Mouse (Mus musculus) cerebellum, adult 11 months (tissue): ENCODE data around the gene Fdx1l.

Experiments used
- DNase-seq: peaks from one replicate; pipeline ENCODE4 v3.0.0; 2022

Fdx1l gene

DNA sequence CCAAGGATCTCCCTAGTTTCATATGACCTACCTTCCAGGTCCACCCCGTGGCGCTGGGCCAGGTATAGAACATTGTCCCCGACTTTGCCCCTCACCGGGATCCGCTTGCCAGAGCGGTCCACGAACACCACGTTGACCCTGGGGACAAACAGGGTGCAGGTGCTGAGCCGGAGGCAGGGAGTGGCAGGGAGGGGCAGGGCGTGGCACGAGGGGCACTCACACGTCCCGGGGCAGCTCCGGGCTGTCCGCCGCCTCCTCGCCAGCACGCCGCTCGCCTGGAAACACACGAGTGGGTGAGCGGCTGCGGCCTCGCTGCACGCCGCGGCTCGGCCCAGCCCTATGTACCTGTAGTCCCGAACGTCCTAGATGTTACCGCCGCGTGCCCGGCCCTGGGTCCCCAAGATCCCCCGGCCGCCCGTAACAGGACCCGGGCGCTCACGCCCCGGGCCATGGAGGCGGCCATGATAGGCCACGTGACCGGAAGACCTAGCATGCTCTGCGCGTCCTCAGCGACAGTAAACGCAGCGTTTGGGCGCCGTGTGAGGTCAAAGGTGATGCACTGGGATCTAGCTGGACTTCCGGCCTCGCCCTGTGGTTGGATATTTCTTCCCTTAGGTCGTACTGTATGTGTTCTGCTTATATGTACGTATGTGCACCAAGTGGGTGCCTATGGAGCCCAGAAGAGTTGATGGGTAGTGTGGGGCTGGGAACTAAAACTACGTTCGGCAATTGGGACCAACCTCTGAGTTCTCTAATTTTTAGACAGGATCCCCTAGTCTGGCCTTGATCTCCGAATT lies at the start of gene Fdx1l, which contains the start of gene Gm49373:
Gene Fdx1l, minus strand, starts transcription at position 571 of the 797 bp plus-strand sequence.
Gene Gm49373, minus strand, starts transcription at position 53 of the 797 bp plus-strand sequence.
- peak; percentile 84 for DNase-seq

DNA sequence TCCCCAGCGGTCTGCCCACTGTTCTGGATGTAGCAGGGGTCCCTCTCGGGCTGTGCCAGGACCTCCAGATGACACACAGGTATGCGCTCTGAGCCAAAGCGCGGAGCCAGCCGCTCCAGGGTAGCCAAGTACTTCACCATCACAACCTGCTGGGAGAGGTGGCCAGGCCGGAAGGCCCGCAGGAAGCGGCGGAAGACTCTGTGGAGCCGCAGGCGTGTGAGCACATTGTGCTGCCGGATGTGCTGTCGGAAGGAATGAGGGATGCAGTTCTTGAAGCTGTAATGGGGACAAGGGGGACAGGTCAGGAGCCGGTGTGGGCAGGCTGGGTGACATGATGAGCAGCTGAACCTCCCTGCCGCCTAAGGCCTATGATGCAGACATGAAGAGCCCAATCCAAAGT lies 48.1 kb upstream of the Fdx1l start:
- no peak for DNase-seq

- DNase-seq: no peak
Observed at GRCm38 (mm10) chr9:21117073-21117472, 43.7 kb upstream of the Fdx1l start.

GRCm38 (mm10) chr9:21115105-21115504 lies 41.7 kb upstream of the Fdx1l start:
- DNase-seq: no peak

- no peak for DNase-seq
Observed at GRCm38 (mm10) chr9:21114190-21114589, 40.8 kb upstream of the Fdx1l start.

GRCm38 (mm10) chr9:21113751-21114150 lies 40.3 kb upstream of the Fdx1l start:
- DNase-seq: no peak

- DNase-seq: no peak
Observed at GRCm38 (mm10) chr9:21107607-21108237, 34.3 kb upstream of the Fdx1l start.

DNA sequence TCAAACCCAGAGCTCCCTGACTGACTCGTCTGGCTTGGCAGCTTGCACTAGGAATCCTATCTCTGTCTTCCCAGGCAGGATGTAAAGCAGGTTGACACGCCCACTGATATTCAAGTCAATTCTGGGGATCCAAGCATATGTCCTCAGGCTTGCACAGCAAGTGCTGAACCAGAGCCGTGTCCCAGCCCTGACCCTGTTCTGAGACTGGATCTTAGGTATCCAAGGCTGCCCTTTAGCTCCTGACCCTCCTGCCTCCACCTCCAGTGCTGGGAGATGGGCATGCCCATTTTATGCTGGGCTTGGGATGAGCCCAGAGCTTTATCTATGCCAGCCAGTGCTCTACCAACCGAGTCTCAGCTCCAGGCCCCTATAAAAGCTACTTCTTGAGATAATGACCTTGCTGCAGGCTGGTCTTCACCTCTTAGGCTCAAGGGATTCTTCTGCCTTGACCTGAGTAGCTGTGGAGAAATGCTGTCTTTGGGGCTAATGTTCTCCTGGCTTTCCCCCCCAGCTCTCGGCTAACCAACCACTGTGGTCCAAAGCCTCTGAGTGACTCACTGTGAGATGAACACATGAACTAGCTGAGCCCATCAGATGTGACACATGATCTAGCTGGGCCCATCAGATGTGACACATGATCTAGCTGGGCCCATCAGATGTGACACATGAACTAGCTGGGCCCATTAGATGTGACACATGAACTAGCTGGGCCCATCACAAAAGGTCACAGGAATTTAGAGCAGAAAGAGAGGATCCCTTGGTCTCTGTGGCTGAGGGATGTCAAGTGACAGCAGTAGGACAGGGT lies 32.5 kb upstream of the Fdx1l start:
- no peak for DNase-seq

DNA sequence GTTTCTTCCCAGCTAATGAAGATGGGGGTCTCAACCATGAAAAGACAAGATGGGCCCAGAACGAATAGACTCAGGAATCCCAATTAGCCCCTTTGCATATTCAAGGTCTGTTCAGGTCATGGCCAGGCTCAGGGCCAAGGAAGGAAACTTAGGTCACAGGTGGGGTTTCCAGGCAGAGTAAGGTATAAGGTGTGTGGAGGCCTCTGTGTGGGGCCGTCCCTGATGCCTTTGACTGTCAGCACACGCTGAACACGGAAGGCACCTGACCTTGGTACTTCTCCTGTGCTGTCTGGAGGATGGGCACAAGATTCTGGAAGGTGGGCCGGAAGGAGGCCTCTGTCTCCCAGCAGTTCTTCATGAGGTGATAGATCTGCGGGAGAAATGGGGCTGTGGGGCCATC lies 31.4 kb upstream of the Fdx1l start:
- DNase-seq: no peak

DNA sequence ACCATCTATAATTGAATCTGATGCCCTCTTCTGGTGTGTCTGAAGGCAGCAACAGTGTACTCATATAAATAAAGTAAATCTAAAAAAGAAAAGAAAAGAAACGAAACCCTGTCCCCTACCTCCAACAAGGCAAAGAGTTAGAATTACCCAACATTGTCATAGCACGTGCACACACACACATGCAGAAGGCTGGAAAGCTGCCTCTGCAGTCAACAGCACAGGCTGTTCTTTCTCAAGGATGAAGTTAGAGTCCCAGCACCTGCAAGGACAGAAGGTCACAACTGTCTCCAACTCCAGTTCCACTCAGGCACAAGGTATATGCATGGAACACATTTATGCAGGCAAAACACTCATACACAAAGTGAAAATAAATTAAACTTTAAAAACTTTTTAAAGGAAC lies 28.7 kb upstream of the Fdx1l start:
- DNase-seq: no peak

- no peak for DNase-seq
Observed at GRCm38 (mm10) chr9:21100447-21101161, 27.2 kb upstream of the Fdx1l start.

GRCm38 (mm10) chr9:21097793-21098192 lies 24.4 kb upstream of the Fdx1l start:
- no peak for DNase-seq

GRCm38 (mm10) chr9:21095958-21096357 lies 22.5 kb upstream of the Fdx1l start:
- no peak for DNase-seq

- DNase-seq: no peak
Observed at GRCm38 (mm10) chr9:21093423-21093822, 20.0 kb upstream of the Fdx1l start.

DNA sequence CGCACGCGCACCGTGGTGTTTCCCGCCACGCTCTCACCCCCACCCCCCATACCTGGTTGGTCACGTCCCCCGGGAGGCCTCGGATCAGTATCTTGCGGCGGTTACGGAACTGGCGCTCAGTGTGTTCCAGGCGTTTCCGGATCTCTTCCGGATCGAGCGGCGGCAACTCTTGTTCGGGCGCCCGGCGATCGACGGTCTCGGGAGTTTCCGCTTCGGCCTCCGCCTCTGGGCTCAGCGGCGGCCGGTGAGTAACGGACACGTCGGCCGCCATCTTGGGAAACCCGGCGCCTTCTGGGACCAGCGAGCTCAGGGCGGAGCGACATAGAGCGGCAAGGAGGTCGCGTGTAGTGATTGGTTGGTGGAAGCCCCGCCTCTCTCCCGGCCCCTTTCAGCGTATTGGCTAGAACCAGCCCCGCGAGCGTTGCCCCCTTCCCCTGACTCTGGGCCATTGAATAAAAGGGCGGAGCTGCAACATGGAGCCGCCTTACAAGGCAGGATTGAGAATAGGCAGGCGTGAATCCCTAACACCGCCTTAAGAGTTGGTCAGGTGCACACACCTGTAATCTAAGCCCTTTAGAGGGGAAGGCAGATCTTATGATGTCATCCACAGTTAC lies 18.4 kb upstream of the Fdx1l start, which contains the start of the genes Gm38431 and Raver1:
Gene Gm38431, minus strand, starts transcription at position 291 of the 614 bp plus-strand sequence.
Gene Raver1, minus strand, starts transcription at position 302 of the 614 bp plus-strand sequence.
- DNase-seq: peak; percentile 97

DNA sequence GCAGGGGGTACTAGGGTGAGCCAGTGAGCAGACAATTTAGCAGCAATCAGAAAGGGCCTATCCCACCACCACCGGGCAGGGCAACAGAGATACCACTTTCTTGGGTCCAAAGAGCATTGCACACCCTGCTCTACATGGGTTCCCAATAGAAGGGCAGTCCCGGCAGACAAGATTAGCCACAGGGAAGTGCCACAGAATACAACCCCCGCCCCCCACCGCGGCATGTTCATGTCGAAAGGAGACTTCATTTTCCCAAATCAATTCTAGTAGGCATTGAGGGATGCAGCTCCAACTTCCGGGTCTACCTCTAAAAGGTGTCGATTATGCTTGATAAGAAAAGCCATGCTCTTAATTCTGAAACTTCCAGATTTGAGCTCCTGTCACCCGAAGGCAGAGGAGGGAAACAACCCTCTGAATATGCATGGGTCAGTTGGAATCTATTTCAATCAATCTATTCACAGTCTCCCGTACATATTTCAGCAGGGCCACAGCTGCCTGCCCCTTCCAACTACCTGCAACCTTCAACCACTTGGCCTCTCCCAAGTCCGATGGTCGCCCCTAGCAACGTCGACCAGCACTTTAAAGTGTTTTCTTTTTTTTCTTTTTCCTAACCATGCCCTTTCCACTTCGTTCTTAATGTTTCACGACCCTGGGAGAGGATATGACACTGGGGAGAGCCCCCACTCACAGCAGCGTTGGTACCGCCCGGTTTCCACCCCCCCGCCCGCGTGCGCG lies 17.7 kb upstream of the Fdx1l start:
- DNase-seq: no peak

DNA sequence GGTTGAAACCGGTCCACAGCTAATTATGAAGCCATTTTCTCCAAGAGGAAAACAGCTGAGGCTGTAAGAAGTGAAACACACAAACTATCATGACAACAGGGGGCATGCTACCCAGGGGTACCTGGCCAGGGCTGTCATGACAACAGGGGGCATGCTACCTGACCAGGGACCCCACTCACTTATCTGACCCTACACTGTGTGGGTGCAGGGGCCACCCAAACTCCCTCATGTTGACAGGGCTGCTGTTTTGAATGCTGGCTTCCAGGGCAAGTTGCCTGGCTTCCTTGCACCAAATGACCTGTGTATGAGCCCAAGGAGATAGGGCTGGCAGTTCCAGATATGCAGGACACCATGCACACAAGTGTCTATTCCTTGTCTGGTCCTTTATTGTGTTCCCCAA lies 17.1 kb upstream of the Fdx1l start:
- no peak for DNase-seq

- no peak for DNase-seq
Observed at GRCm38 (mm10) chr9:21083324-21083723, 9.9 kb upstream of the Fdx1l start.

- no peak for DNase-seq
Observed at GRCm38 (mm10) chr9:21081127-21081526, 7.7 kb upstream of the Fdx1l start.

DNA sequence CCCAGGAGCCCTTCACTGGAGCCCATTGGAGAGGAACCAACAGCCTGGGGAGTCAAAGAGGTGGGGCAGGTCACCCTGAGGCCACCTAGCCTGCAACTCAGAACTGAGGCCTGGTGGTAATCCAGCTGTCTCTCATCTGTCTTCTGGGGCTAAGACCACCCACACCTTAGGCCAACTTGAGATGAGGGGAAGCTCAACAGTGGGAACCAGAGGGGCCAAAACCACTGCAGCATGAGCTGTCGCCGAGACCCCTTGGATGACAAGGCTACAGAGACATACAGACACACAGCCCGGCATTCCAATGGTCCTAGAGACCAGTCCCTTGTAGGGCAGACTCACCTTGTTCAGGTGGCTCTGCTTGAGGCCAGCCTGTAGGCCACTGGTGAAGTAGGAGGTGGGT lies 2.2 kb upstream of the Fdx1l start:
- DNase-seq: no peak

- DNase-seq: no peak
Observed at GRCm38 (mm10) chr9:21074173-21074572, 759 bp upstream of the Fdx1l start.

- no peak for DNase-seq
Observed at GRCm38 (mm10) chr9:21072641-21073040, 773 bp downstream of the Fdx1l start.
